Mouse (Mus musculus) E14TG2a.4 (cell line): ENCODE data around the gene Spop.
A peak's percentile ranks its signal among the peaks of the same experiment; 100 is the strongest.

ENCODE experiments used
- H3K27me3 ChIP-seq: 2 replicates; pipeline ENCODE4 v1.6.1; 2014; ENCODE audit warnings: low read length, control low read depth; ENCODE audit not compliant: insufficient read depth
- H3K36me3 ChIP-seq: 2 replicates; pipeline ENCODE4 v1.6.1; 2014; ENCODE audit warnings: low read length, control low read depth; ENCODE audit not compliant: insufficient read depth
- H3K4me1 ChIP-seq: replicated peaks from 2 replicates; pipeline ENCODE4 v1.6.1; 2014; ENCODE audit warnings: low read depth, low read length, control low read depth
- H3K4me3 ChIP-seq: replicated peaks from 2 replicates; pipeline ENCODE4 v1.5.1; 2014; ENCODE audit warnings: mild to moderate bottlenecking, low read length
- H3K9me3 ChIP-seq: 2 replicates; pipeline ENCODE4 v1.6.1; 2014; ENCODE audit warnings: low read length, control low read depth
- CTCF ChIP-seq: conservative IDR thresholded peaks from 2 replicates; pipeline ENCODE4 v1.5.1; 2014; ENCODE audit warnings: low read length
- NANOG ChIP-seq: IDR thresholded peaks from 2 replicates; pipeline ENCODE4 v1.6.1; 2014; ENCODE audit warnings: borderline replicate concordance, low read length, mixed read lengths
- POU5F1 ChIP-seq: IDR thresholded peaks from 2 replicates; pipeline ENCODE4 v1.6.1; 2014; ENCODE audit warnings: low read length, borderline replicate concordance

Spop gene

DNA sequence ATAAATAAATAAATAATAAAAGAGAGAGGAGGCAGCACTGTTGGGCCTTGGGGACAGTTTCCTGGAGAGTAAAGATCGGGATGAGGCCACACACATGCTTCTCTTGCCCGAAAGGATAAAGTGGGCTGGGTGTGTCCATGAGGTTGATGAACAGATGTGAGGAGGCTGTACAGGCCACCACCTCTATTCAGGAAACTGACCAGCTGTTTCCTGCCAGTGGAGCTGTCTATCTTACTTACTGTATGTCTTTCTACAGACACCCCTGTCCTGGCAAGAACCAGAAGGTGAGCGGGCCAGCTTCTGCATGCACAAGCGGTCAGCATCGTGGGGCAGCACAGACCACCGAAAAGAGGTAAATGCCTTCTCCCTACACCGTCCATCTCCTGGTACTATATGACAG is 42.7 kb upstream of the Spop start:
- H3K9me3 ChIP-seq: no peaks in the 10 kb centered on the region
- H3K36me3 ChIP-seq: peaks cover 94% of the 10 kb centered on the region
- TF ChIP-seq POU5F1: no peak
- no peak for TF ChIP-seq NANOG
- TF ChIP-seq CTCF: no peak

GRCm38 (mm10) chr11:95378926-95379325 is 35.0 kb upstream of the Spop start:
- Histone ChIP-seq H3K27me3 (no peaks in the 10 kb centered on the region), H3K4me1 (peaks cover 20% of the 10 kb centered on the region), H3K9me3 (no peaks in the 10 kb centered on the region), H3K36me3 (peaks cover 85% of the 10 kb centered on the region), H3K4me3 (no peak overlapping the region)
- TF ChIP-seq POU5F1 (no peak), CTCF (no peak), NANOG (no peak)

More for the DNA sequence above, 42.7 kb upstream of the Spop start:
- H3K27me3 ChIP-seq: no peaks in the 10 kb centered on the region
- no peak overlapping the region for H3K4me3 ChIP-seq
- peaks cover 24% of the 10 kb centered on the region for H3K4me1 ChIP-seq

DNA sequence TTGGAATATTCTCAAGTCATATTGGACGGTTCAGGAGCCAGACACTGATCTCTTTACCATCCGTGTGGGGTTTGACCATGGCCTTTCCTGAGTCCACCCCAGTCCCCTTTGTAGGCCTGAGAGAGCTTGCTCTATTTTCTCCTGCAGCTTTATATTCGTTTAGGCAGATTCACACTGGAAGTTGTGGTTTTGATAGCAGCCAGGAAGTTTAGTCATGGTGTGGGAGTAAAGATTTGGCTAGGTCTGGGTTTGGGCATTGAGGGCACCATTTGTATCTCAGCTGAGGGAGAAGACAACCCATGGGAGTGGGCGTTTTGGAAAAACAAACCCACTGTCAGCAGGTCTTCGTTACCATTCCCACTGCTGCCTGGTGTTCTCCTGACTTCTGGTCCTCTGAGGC is 34.3 kb upstream of the Spop start:
- no peak overlapping the region for H3K4me3 ChIP-seq
- peaks cover 23% of the 10 kb centered on the region for H3K4me1 ChIP-seq
- H3K27me3 ChIP-seq: no peaks in the 10 kb centered on the region
- TF ChIP-seq POU5F1: no peak
- TF ChIP-seq NANOG: no peak
- TF ChIP-seq CTCF: no peak
- peaks cover 78% of the 10 kb centered on the region for H3K36me3 ChIP-seq
- no peaks in the 10 kb centered on the region for H3K9me3 ChIP-seq

DNA sequence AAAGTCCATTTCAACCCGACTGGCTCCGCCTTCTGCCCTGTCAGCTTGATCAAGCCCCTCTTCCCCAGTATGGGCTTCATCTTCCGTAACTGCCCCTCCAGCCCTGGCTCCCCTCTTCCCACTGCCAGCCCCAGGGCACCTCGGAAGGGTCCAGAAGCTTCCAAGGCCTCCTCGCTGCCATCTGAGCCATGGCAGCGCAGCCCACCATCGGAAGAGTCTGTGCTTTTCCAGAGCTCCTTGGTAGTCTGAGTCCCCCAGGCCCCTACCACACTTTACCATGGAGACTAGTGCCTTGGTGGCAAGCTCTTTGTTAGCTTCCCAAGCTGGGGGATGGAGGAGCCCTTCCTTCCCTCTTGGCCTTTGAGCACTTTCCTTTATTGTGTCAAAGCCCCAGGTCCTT is 33.2 kb upstream of the Spop start:
- no peak overlapping the region for H3K4me3 ChIP-seq
- H3K4me1 ChIP-seq: peaks cover 26% of the 10 kb centered on the region
- no peaks in the 10 kb centered on the region for H3K27me3 ChIP-seq
- TF ChIP-seq NANOG (no peak), POU5F1 (no peak), CTCF (no peak)
- no peaks in the 10 kb centered on the region for H3K9me3 ChIP-seq
- peaks cover 67% of the 10 kb centered on the region for H3K36me3 ChIP-seq

DNA sequence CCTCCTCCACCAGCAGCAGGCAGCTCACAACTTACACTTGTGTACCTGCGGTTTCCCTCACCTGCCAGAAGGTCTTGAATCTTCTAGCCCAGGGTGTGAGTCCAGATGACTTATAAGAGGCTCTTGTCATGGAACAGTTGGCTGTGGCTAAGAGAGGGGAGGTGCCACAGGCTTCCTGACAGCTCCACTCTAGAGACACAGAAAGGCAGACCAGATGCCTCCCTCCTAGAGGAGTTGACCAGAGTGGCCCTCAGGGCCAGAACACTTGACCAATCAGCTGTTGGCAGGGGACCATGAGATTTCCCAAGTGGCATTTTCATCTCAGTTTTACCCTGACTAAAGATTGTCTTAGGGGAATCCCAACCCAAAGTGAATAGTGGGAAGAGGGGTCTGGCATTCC is 32.7 kb upstream of the Spop start:
- Histone ChIP-seq H3K9me3 (no peaks in the 10 kb centered on the region), H3K4me1 (peaks cover 31% of the 10 kb centered on the region), H3K36me3 (peaks cover 65% of the 10 kb centered on the region), H3K4me3 (no peak overlapping the region), H3K27me3 (no peaks in the 10 kb centered on the region)
- TF ChIP-seq POU5F1: no peak
- no peak for TF ChIP-seq CTCF
- no peak for TF ChIP-seq NANOG

GRCm38 (mm10) chr11:95383331-95383986 is 30.4 kb upstream of the Spop start:
- no peaks in the 10 kb centered on the region for H3K9me3 ChIP-seq
- H3K36me3 ChIP-seq: peaks cover 65% of the 10 kb centered on the region
- no peak overlapping the region for H3K4me3 ChIP-seq
- H3K4me1 ChIP-seq: peaks cover 53% of the 10 kb centered on the region
- H3K27me3 ChIP-seq: no peaks in the 10 kb centered on the region
- TF ChIP-seq NANOG: no peak

DNA sequence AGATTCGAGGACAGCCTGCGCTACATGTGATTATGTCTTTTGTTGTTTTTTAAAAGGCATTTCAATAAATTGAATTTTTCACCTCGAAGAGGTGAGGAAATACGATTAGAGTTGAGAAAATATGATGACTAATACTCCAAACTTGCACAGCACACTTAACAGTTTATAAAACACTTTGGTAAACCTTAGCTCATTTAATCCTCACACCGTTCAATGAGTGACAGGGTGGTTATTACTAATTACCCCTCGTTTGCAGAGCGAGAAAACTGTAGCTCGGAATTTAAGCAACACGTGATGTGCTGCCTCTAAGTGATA is 29.9 kb upstream of the Spop start:
- TF ChIP-seq CTCF: no peak
- no peak for TF ChIP-seq POU5F1
- no peak for TF ChIP-seq NANOG

GRCm38 (mm10) chr11:95384319-95384972 is 29.4 kb upstream of the Spop start, which contains the start of gene Slc35b1:
Slc35b1 (plus strand) TSS chr11:95384692.
- no peaks in the 10 kb centered on the region for H3K9me3 ChIP-seq
- H3K27me3 ChIP-seq: no peaks in the 10 kb centered on the region
- peak within 1 kb of the TSS; percentile 98 for H3K4me3 ChIP-seq
- peaks cover 65% of the 10 kb centered on the region for H3K36me3 ChIP-seq
- H3K4me1 ChIP-seq: peaks cover 54% of the 10 kb centered on the region
- TF ChIP-seq CTCF (peak; percentile 65), NANOG (no peak), POU5F1 (no peak)

More for the DNA sequence above, 29.9 kb upstream of the Spop start:
- H3K27me3 ChIP-seq: no peaks in the 10 kb centered on the region
- peak overlapping the region; percentile 42; the same call in 1 of the 2 replicates for H3K4me3 ChIP-seq
- H3K9me3 ChIP-seq: no peaks in the 10 kb centered on the region
- peaks cover 55% of the 10 kb centered on the region for H3K4me1 ChIP-seq
- H3K36me3 ChIP-seq: peaks cover 65% of the 10 kb centered on the region

GRCm38 (mm10) chr11:95384973-95385320 is 28.9 kb upstream of the Spop start:
- Histone ChIP-seq H3K4me3 (peak overlapping the region; percentile 98), H3K4me1 (peaks cover 49% of the 10 kb centered on the region), H3K9me3 (no peaks in the 10 kb centered on the region), H3K36me3 (peaks cover 65% of the 10 kb centered on the region), H3K27me3 (no peaks in the 10 kb centered on the region)
- TF ChIP-seq NANOG (no peak), CTCF (no peak), POU5F1 (no peak)
